Mouse (Mus musculus): ENCODE results near the gene Pmel.

- no peak for TF ChIP-seq CTCF (IDR thresholded peaks at IDR 0.05; ENCODE audit: borderline replicate concordance, control insufficient read depth, extremely low read depth, insufficient read depth, low read length, poor library complexity)
- TF ChIP-seq POLR2A (IDR thresholded peaks at IDR 0.05; ENCODE audit: control insufficient read depth, extremely low read depth, insufficient read depth, low read length, poor library complexity): no peak
These were observed 38.6 kb downstream of the Pmel start for GRCm38 (mm10) chr10:128742616-128743015.

Data from thymus, adult 2 months (tissue).